Comparison of ENCODE assay signal across 17 mouse cellular contexts in the genomic region with DNA sequence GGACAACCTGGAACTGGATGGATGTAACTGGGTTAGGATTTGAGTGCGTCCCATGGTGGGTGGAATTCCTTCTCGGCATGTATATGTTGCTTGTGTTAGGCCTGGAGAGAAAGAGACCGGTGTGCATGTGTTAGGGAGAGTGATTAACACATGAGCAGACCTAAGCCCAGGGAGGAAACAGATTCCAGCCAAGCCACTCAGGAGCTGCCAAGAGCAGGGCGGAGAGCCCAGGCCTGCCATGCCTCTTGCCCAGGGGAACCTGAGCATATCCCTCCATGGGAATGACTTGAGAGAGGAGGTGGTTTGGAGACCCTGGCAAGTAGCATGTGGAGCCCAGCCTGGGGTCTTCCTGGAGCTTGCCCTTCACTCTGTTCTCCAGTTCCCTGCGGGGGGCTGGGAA. TPM values are rescaled to one million over a fixed set of nuclear protein-coding genes. Genes with fewer than 3 reads are reported as not detected.
DNase-seq lines count a peak whose midpoint lies in the region; ATAC-seq and TF ChIP-seq lines count a peak whose summit lies in the region.
"Had no signal": no experiment of that assay in that cellular context is flagged by ENCODE, and none has a peak within 500 bp of the region (broad histone marks: within the 10 kb centered on the region; RNA-seq: fewer than 3 reads in every experiment).

No protein-coding gene starts in this region.

- no peaks in the 10 kb centered on the region for H3K9me3 ChIP-seq in heart, embryonic 11.5 days (replicated peaks; ENCODE audit: control insufficient read depth, low read length)
- H3K9me3 ChIP-seq in midbrain, postnatal 0 days (ENCODE audit: low read length): no peaks in the 10 kb centered on the region
- H3K9me3 ChIP-seq in midbrain, embryonic 16.5 days (replicated peaks; ENCODE audit: control insufficient read depth, low read length, poor library complexity, severe bottlenecking): no peaks in the 10 kb centered on the region
- no peaks in the 10 kb centered on the region for H3K9me3 ChIP-seq in hindbrain, embryonic 12.5 days (replicated peaks)
- H3K9me3 ChIP-seq: embryonic facial prominence, embryonic 13.5 days; midbrain, embryonic 10.5 days; neural tube, embryonic 15.5 days had no signal

- no peaks in the 10 kb centered on the region for H3K36me3 ChIP-seq in heart, embryonic 11.5 days (ENCODE audit: control insufficient read depth, insufficient read depth, low read length)
- H3K36me3 ChIP-seq in midbrain, postnatal 0 days (ENCODE audit: insufficient read depth, low read length): no peaks in the 10 kb centered on the region
- H3K36me3 ChIP-seq in midbrain, embryonic 16.5 days (ENCODE audit: control insufficient read depth, insufficient read depth, low read length): no peaks in the 10 kb centered on the region
- no peaks in the 10 kb centered on the region for H3K36me3 ChIP-seq in hindbrain, embryonic 12.5 days
- H3K36me3 ChIP-seq: embryonic facial prominence, embryonic 13.5 days; midbrain, embryonic 10.5 days; neural tube, embryonic 15.5 days had no signal

- H3K27ac ChIP-seq in heart, embryonic 11.5 days (ENCODE audit: low read depth, low read length): no peak overlapping the region
- H3K27ac ChIP-seq in midbrain, postnatal 0 days (ENCODE audit: low read depth, low read length): no peak overlapping the region
- no peak overlapping the region for H3K27ac ChIP-seq in midbrain, embryonic 16.5 days (ENCODE audit: low read length)
- H3K27ac ChIP-seq in hindbrain, embryonic 12.5 days: no peak overlapping the region
- H3K27ac ChIP-seq: embryonic facial prominence, embryonic 13.5 days; heart, adult 2 months; midbrain, embryonic 10.5 days; neural tube, embryonic 15.5 days had no signal

- no peak overlapping the region for H3K9ac ChIP-seq in heart, embryonic 11.5 days (ENCODE audit: low read depth, low read length)
- no peak overlapping the region for H3K9ac ChIP-seq in midbrain, postnatal 0 days (replicated peaks; ENCODE audit: low read length, poor library complexity, severe bottlenecking)
- H3K9ac ChIP-seq in midbrain, embryonic 16.5 days (ENCODE audit: low read depth, low read length): no peak overlapping the region
- H3K9ac ChIP-seq in hindbrain, embryonic 12.5 days: no peak overlapping the region
- H3K9ac ChIP-seq: embryonic facial prominence, embryonic 13.5 days; liver, postnatal 0 days; neural tube, embryonic 15.5 days had no signal

- H3K4me3 ChIP-seq in heart, embryonic 11.5 days (ENCODE audit: low read depth, low read length): no peak overlapping the region
- no peak overlapping the region for H3K4me3 ChIP-seq in midbrain, postnatal 0 days (ENCODE audit: low read depth, low read length)
- no peak overlapping the region for H3K4me3 ChIP-seq in midbrain, embryonic 16.5 days (ENCODE audit: low read depth, low read length)
- H3K4me3 ChIP-seq in hindbrain, embryonic 12.5 days: no peak overlapping the region
- H3K4me3 ChIP-seq: embryonic facial prominence, embryonic 13.5 days; heart, adult 2 months; midbrain, embryonic 10.5 days; neural tube, embryonic 15.5 days had no signal

- no peak for TF ChIP-seq CTCF in midbrain, postnatal 0 days (IDR thresholded peaks at IDR 0.05)

- WGBS in heart, embryonic 11.5 days (ENCODE audit: insufficient replicate concordance): 78% methylated on average over 5 of the region's 5 CpGs
- 73% methylated on average over 5 of the region's 5 CpGs for WGBS in midbrain, postnatal 0 days
- 81% methylated on average over 5 of the region's 5 CpGs for WGBS in midbrain, embryonic 16.5 days
- WGBS in hindbrain, embryonic 12.5 days: 90% methylated on average over 5 of the region's 5 CpGs

- no peak for ATAC-seq in heart, embryonic 11.5 days (replicated peaks; ENCODE audit: insufficient number of reproducible peaks, low FRiP score, low TSS enrichment)
- ATAC-seq in midbrain, postnatal 0 days (ENCODE audit: low FRiP score): no peak
- no peak for ATAC-seq in midbrain, embryonic 16.5 days
- no peak for ATAC-seq in hindbrain, embryonic 12.5 days (ENCODE audit: low FRiP score)
- ATAC-seq: liver, postnatal 0 days had no signal

- H3K4me2 ChIP-seq in heart, embryonic 11.5 days: no peak overlapping the region
- H3K4me2 ChIP-seq in midbrain, postnatal 0 days (ENCODE audit: low read depth, low read length, poor library complexity, severe bottlenecking): no peak overlapping the region
- H3K4me2 ChIP-seq in midbrain, embryonic 16.5 days (ENCODE audit: low read length): no peak overlapping the region
- H3K4me2 ChIP-seq in hindbrain, embryonic 12.5 days (replicated peaks): no peak overlapping the region
- H3K4me2 ChIP-seq: embryonic facial prominence, embryonic 13.5 days; neural tube, embryonic 15.5 days had no signal

- peak; percentile 33 for DNase-seq in adrenal gland, postnatal 25 days
- no peak for DNase-seq in adrenal gland, postnatal 14 days
- DNase-seq in heart, postnatal 14 days: peak; percentile 26 to 53
- DNase-seq in midbrain, postnatal 0 days (ENCODE audit: low spot score): peak; percentile 55
- no peak for DNase-seq in layer of hippocampus, adult 8-10 months (ENCODE audit: low spot score in 2 of 2)
- DNase-seq: kidney, postnatal 4 days; liver, postnatal 0 days; lung, postnatal 36 days; retina, postnatal 1 day; thymus, postnatal 25 days had no signal

- H3K4me1 ChIP-seq in heart, embryonic 11.5 days (ENCODE audit: control insufficient read depth, insufficient read depth, low read length): peaks cover 5% of the 10 kb centered on the region; the same call in 1 of the 2 replicates
- H3K4me1 ChIP-seq in midbrain, postnatal 0 days (ENCODE audit: insufficient read depth, low read length): peaks cover 17% of the 10 kb centered on the region
- H3K4me1 ChIP-seq in midbrain, embryonic 16.5 days (ENCODE audit: control insufficient read depth, insufficient read depth, low read length): peaks cover 20% of the 10 kb centered on the region
- peaks cover 27% of the 10 kb centered on the region for H3K4me1 ChIP-seq in hindbrain, embryonic 12.5 days

- intact Hi-C loops in heart, postnatal 14 days (cut with DNase I): no loop called here

- H3K27me3 ChIP-seq in heart, embryonic 11.5 days (ENCODE audit: control insufficient read depth, insufficient read depth, low read length): peaks cover 69% of the 10 kb centered on the region
- no peaks in the 10 kb centered on the region for H3K27me3 ChIP-seq in midbrain, postnatal 0 days (ENCODE audit: insufficient read depth, low read length)
- H3K27me3 ChIP-seq in midbrain, embryonic 16.5 days (ENCODE audit: control insufficient read depth, insufficient read depth, low read depth, low read length): no peaks in the 10 kb centered on the region
- H3K27me3 ChIP-seq in hindbrain, embryonic 12.5 days: peaks cover 52% of the 10 kb centered on the region

RNA-seq across cellular contexts. Expression of a gene that starts 13.4 kb away (rescaled TPM):
- total RNA-seq in adrenal gland, postnatal 25 days (2021): 97.3 and 130 TPM in 2 replicates
- total RNA-seq in adrenal gland, postnatal 14 days (2021): 40.8 and 44.9 TPM in 2 replicates
- 10 to 100 TPM; 13.9 to 18.3 TPM for total RNA-seq in heart, postnatal 14 days (2021)
- polyA plus RNA-seq in heart, embryonic 11.5 days (2014; fragmentation: Nextera tagmentation; extraction: Ambion mirVana): 3.3 and 5.1 TPM in 2 replicates
- 232 and 270 TPM in 2 replicates for total RNA-seq in midbrain, postnatal 0 days (2014; rRNA removed)
- polyA plus RNA-seq in midbrain, postnatal 0 days (2015; fragmentation: Nextera tagmentation; extraction: Ambion mirVana): 115 and 123 TPM in 2 replicates
- polyA plus RNA-seq in midbrain, embryonic 16.5 days (2015; fragmentation: Nextera tagmentation; extraction: Ambion mirVana): 83.0 and 105 TPM in 2 replicates
- total RNA-seq in layer of hippocampus, adult 8-10 months (2022): 100 to 1,000 TPM; 253 to 279 (median 259) TPM
- polyA plus RNA-seq in hindbrain, embryonic 12.5 days (2016; fragmentation: Nextera tagmentation; extraction: Ambion mirVana): 17.1 and 19.8 TPM in 2 replicates

Comparison
In these comparisons a context has a peak if more than half of its experiments do, and no peak if none do; other contexts are left out.
1. DNase-seq: peak in adrenal gland, postnatal 25 days (single experiment), heart, postnatal 14 days (2 of 2) and midbrain, postnatal 0 days (single experiment); none in adrenal gland, postnatal 14 days (single experiment) and layer of hippocampus, adult 8-10 months (0 of 2).